Mouse (Mus musculus) intestine, embryonic 16.5 days (tissue): ENCODE measurements at regions not wholly inside any gene's neighbourhood (a gene's known extent, or its start where the extent isn't known, plus 50 kb on each side); places are given as distances from the start of the nearest gene placed in this dataset.

ENCODE experiments used
- ATAC-seq: fragments of 200-750 bp; cut with Nextera tagmentation; 2 replicates; pipeline ENCODE4 v1.8.0; 2017; ENCODE audit warnings: moderate TSS enrichment, moderate library complexity
- H3K27ac ChIP-seq: fragments of 300-500 bp; sonication (generic); 2 replicates; pipeline ENCODE4 v1.5.1; 2014; ENCODE audit warnings: mild to moderate bottlenecking, low read length
- H3K27me3 ChIP-seq: fragments of 300-500 bp; sonication (generic); replicated peaks from 2 replicates; pipeline ENCODE4 v1.6.1; 2014; ENCODE audit warnings: low read length, control low read depth, mixed read lengths; ENCODE audit not compliant: control insufficient read depth, insufficient read depth
- H3K36me3 ChIP-seq: fragments of 300-500 bp; sonication (generic); 2 replicates; pipeline ENCODE4 v1.6.1; 2014; ENCODE audit warnings: low read length, control low read depth; ENCODE audit not compliant: control insufficient read depth, insufficient read depth
- H3K4me1 ChIP-seq: fragments of 300-500 bp; sonication (generic); 2 replicates; pipeline ENCODE4 v1.6.1; 2014; ENCODE audit warnings: low read length, control low read depth, mixed read lengths; ENCODE audit not compliant: control insufficient read depth, insufficient read depth
- H3K4me2 ChIP-seq: fragments of 300-500 bp; sonication (generic); 2 replicates; pipeline ENCODE4 v1.6.1; 2014; ENCODE audit warnings: low read depth, low read length, control low read depth
- H3K4me3 ChIP-seq: fragments of 300-500 bp; sonication (generic); 2 replicates; pipeline ENCODE4 v1.5.1; 2014; ENCODE audit warnings: mild to moderate bottlenecking, low read length
- H3K9ac ChIP-seq: fragments of 300-500 bp; sonication (generic); 2 replicates; pipeline ENCODE4 v1.6.1; 2014; ENCODE audit warnings: low read depth, low read length
- H3K9me3 ChIP-seq: fragments of 300-500 bp; sonication (generic); 2 replicates; pipeline ENCODE4 v1.6.1; 2016; ENCODE audit warnings: low read length, control low read depth; ENCODE audit not compliant: control insufficient read depth
- WGBS: fragments of 180-500 bp; shearing (Covaris S2); extraction: QIAGEN DNeasy Blood & Tissue Kit; methylation state at CpG from one replicate; pipeline ENCODE4 v1.1.7; 2014; 5-methylcytosine and 5-hydroxymethylcytosine counted together

GRCm38 (mm10) chr9:5424236-5424635, 79.0 kb downstream of the Casp12 start:
- H3K9me3 ChIP-seq = no peaks in the 10 kb centered on the region

GRCm38 (mm10) chr9:5448180-5448579, 103.0 kb downstream of the Casp12 start:
- H3K9me3 ChIP-seq = no peaks in the 10 kb centered on the region
- H3K36me3 ChIP-seq = no peaks in the 10 kb centered on the region
- H3K27ac ChIP-seq = no peak overlapping the region
- no peak overlapping the region for H3K4me3 ChIP-seq
- WGBS = 86% methylated on average over 2 of the region's 2 CpGs
- ATAC-seq = no peak
- H3K4me2 ChIP-seq = no peak overlapping the region
- no peaks in the 10 kb centered on the region for H3K27me3 ChIP-seq
- H3K9ac ChIP-seq = no peak overlapping the region
- no peaks in the 10 kb centered on the region for H3K4me1 ChIP-seq

More at GRCm38 (mm10) chr9:5424236-5424635, 79.0 kb downstream of the Casp12 start:
- Histone ChIP-seq H3K27ac (no peak overlapping the region), H3K4me3 (no peak overlapping the region), H3K9ac (no peak overlapping the region), H3K4me1 (no peaks in the 10 kb centered on the region), H3K4me2 (no peak overlapping the region), H3K27me3 (no peaks in the 10 kb centered on the region), H3K36me3 (no peaks in the 10 kb centered on the region)
- 90% methylated on average over 4 of the region's 4 CpGs for WGBS
- no peak for ATAC-seq

- Histone ChIP-seq H3K27ac (no peak overlapping the region), H3K4me2 (no peak overlapping the region), H3K36me3 (no peaks in the 10 kb centered on the region), H3K9me3 (no peaks in the 10 kb centered on the region), H3K27me3 (no peaks in the 10 kb centered on the region), H3K4me1 (no peaks in the 10 kb centered on the region), H3K9ac (no peak overlapping the region), H3K4me3 (no peak overlapping the region)
- ATAC-seq = no peak
Measured at GRCm38 (mm10) chr9:5456606-5457005, 111.4 kb downstream of the Casp12 start.

- no peak for ATAC-seq
- Histone ChIP-seq H3K4me2 (no peak overlapping the region), H3K4me1 (no peaks in the 10 kb centered on the region), H3K9ac (no peak overlapping the region), H3K27ac (no peak overlapping the region), H3K36me3 (no peaks in the 10 kb centered on the region), H3K27me3 (no peaks in the 10 kb centered on the region), H3K9me3 (no peaks in the 10 kb centered on the region), H3K4me3 (no peak overlapping the region)
- 79% methylated on average over 1 of the region's 1 CpGs for WGBS
Measured at GRCm38 (mm10) chr9:5472012-5472411, 126.8 kb downstream of the Casp12 start.

- H3K27me3 ChIP-seq = no peaks in the 10 kb centered on the region
- no peak overlapping the region for H3K9ac ChIP-seq
- H3K27ac ChIP-seq = no peak overlapping the region
- no peaks in the 10 kb centered on the region for H3K9me3 ChIP-seq
- no peak overlapping the region for H3K4me2 ChIP-seq
- H3K4me1 ChIP-seq = no peaks in the 10 kb centered on the region
- no peaks in the 10 kb centered on the region for H3K36me3 ChIP-seq
- no peak overlapping the region for H3K4me3 ChIP-seq
- no peak for ATAC-seq
Measured at GRCm38 (mm10) chr9:5474271-5474670, 129.0 kb downstream of the Casp12 start.

- Histone ChIP-seq H3K9ac (no peak overlapping the region), H3K4me1 (no peaks in the 10 kb centered on the region), H3K9me3 (no peaks in the 10 kb centered on the region), H3K27ac (no peak overlapping the region), H3K4me2 (no peak overlapping the region), H3K36me3 (no peaks in the 10 kb centered on the region), H3K4me3 (no peak overlapping the region), H3K27me3 (no peaks in the 10 kb centered on the region)
- 78% methylated on average over 2 of the region's 2 CpGs for WGBS
- ATAC-seq = no peak
Measured at GRCm38 (mm10) chr9:5485258-5485657, 140.0 kb downstream of the Casp12 start.

GRCm38 (mm10) chr9:5496837-5497236, 151.6 kb downstream of the Casp12 start:
- no peak overlapping the region for H3K9ac ChIP-seq
- H3K4me3 ChIP-seq = no peak overlapping the region
- 76% methylated on average over 2 of the region's 2 CpGs for WGBS
- H3K36me3 ChIP-seq = no peaks in the 10 kb centered on the region
- H3K4me1 ChIP-seq = no peaks in the 10 kb centered on the region
- H3K4me2 ChIP-seq = no peak overlapping the region
- ATAC-seq = no peak
- no peaks in the 10 kb centered on the region for H3K27me3 ChIP-seq
- no peaks in the 10 kb centered on the region for H3K9me3 ChIP-seq
- H3K27ac ChIP-seq = no peak overlapping the region

- no peaks in the 10 kb centered on the region for H3K27me3 ChIP-seq
- WGBS = 67% methylated on average over 3 of the region's 3 CpGs
- H3K9ac ChIP-seq = no peak overlapping the region
- H3K4me3 ChIP-seq = no peak overlapping the region
- ATAC-seq = no peak
- H3K36me3 ChIP-seq = no peaks in the 10 kb centered on the region
- no peak overlapping the region for H3K4me2 ChIP-seq
- no peaks in the 10 kb centered on the region for H3K9me3 ChIP-seq
- H3K4me1 ChIP-seq = no peaks in the 10 kb centered on the region
- no peak overlapping the region for H3K27ac ChIP-seq
Measured at GRCm38 (mm10) chr9:5498306-5498705, 153.1 kb downstream of the Casp12 start.

- Histone ChIP-seq H3K4me2 (no peak overlapping the region), H3K4me1 (no peaks in the 10 kb centered on the region), H3K4me3 (no peak overlapping the region), H3K27ac (no peak overlapping the region), H3K9me3 (no peaks in the 10 kb centered on the region), H3K9ac (no peak overlapping the region), H3K36me3 (no peaks in the 10 kb centered on the region), H3K27me3 (no peaks in the 10 kb centered on the region)
- no peak for ATAC-seq
Measured at GRCm38 (mm10) chr9:5525762-5526360, 180.6 kb downstream of the Casp12 start.

GRCm38 (mm10) chr9:5542604-5543003, 197.4 kb downstream of the Casp12 start:
- no peaks in the 10 kb centered on the region for H3K9me3 ChIP-seq
- ATAC-seq = no peak
- no peak overlapping the region for H3K4me2 ChIP-seq
- H3K4me1 ChIP-seq = no peaks in the 10 kb centered on the region
- H3K9ac ChIP-seq = no peak overlapping the region
- 86% methylated on average over 1 of the region's 1 CpGs for WGBS
- H3K27ac ChIP-seq = no peak overlapping the region
- no peak overlapping the region for H3K4me3 ChIP-seq
- H3K36me3 ChIP-seq = no peaks in the 10 kb centered on the region
- no peaks in the 10 kb centered on the region for H3K27me3 ChIP-seq
